Mouse (Mus musculus) heart, adult 10 weeks (tissue): Measurements from ENCODE around the gene Zbtb5. TPM values are rescaled to one million over a fixed set of nuclear protein-coding genes. Genes with fewer than 3 reads are reported as not detected.

Source experiments
- polyA plus RNA-seq: library from polyadenylated mRNA; stranded (reverse); fragments of 350-450 nt; fragmentation: Illumina TruSeq; extraction: RNeasy Lipid Tissue Mini Kit (QIAGEN cat#74804); gene quantifications from one replicate; pipeline ENCODE4 v1.2.3, GENCODE M21; 2014; ENCODE audit warnings: low read depth, low replicate concordance

Zbtb5 gene
- polyA plus RNA-seq, result 4.0 TPM

GRCm38 (mm10) chr4:45012105-45012975 lies at the start of gene Zbtb5:
TSS of gene Zbtb5 (minus strand) at chr4:45012412.

GRCm38 (mm10) chr4:45018452-45018980 lies 6.3 kb upstream of the Zbtb5 start, which contains the start of gene Polr1e:
TSS of gene Polr1e (plus strand) at chr4:45018583.

GRCm38 (mm10) chr4:44981280-44981973 lies 30.8 kb downstream of the Zbtb5 start, which contains the start of gene Grhpr:
TSS of gene Grhpr (plus strand) at chr4:44981395.

Other genes with a start within 250 kb of the Zbtb5 start
- gene Grhpr, start 31.0 kb downstream of the Zbtb5 start, polyA plus RNA-seq, result 46.1 TPM
- 28.5 TPM for gene Polr1e, start 6.2 kb upstream of the Zbtb5 start, polyA plus RNA-seq
- gene Fbxo10, start 72.2 kb upstream of the Zbtb5 start, polyA plus RNA-seq, result 9.7 TPM
- 258 TPM for gene Tomm5, start 95.7 kb upstream of the Zbtb5 start, polyA plus RNA-seq
- 0.31 TPM for gene Frmpd1, start 172.5 kb upstream of the Zbtb5 start, polyA plus RNA-seq